Mouse (Mus musculus): ENCODE data around the gene Grid1.

The Grid1 gene

DNA sequence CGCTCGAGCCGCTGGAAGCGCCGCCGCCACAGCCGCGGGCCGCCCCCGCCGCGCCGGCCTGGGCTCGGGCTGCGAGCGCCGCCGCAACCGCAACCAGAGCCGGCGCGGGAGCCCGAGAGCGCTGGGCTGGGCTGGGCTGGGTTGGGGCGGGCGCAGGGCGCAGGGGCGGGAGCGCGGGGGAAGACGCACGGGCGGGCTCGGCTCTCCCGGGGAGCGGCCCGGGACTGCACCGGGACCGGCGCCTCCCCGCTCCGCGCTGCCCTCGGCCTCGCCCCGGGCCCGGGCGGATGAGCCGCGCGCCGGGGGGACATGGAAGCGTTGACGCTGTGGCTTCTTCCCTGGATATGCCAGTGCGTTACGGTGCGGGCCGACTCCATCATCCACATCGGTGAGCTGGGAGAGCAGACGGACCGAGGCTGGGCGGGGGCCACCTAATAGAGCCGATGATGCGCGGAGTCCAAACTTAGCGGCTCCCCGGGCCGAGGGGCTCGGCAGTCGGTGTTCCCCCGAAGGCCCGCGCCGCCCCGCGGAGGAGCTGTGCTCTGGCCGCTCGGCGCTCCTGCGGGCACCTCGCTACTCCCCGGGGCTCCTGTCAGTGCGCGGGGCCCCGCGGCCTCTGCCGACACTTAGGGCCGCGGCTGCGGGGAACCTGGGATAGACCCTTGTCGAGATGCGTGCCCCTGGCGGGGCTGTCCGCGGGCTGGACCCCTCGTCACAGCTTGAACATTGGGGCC, at the start of gene Grid1:
TSS of gene Grid1 (plus strand) at position 190 of the 734 bp plus-strand sequence.
- peak; percentile 48 for ATAC-seq (ENCODE audit: low TSS enrichment)

DNA sequence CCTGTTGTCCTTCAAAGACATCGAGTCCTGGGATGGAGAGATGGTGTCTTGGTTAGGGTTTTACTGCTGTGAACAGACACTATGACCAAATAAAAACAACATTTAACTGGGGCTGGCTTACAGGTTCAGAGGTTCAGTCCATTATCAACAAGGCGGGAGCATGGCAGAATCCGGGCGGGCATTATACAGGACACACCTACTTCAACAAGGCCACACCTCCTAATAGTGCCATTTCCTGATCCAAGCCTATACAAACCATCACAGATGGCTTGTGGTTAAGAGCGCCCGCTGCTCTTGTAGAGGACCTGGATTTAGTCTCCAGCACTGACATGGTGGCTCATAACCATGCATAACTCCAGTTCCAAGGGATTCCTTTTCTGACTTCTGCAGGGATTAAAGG, 49.4 kb upstream of the Grid1 start:
- ATAC-seq (ENCODE audit: low TSS enrichment), result no peak

DNA sequence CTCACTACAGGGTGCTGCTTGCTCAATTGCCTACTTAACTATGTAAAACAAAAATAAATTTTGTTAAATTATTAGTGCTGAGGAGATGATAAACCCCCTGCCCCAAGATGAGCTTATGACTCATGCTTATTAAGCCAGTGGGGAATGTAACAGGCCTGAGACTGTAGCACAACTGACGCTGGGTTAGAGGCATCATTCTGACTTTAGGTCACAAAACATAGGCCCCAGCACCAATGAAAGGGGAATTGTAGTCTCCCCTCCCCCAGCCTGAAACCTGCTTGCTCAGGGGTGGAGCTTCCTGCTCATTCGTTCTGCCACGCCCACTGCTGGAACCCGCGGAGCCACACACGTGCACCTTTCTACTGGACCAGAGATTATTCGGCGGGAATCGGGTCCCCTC, 48.3 kb upstream of the Grid1 start:
- ATAC-seq (ENCODE audit: low TSS enrichment), result no peak

DNA sequence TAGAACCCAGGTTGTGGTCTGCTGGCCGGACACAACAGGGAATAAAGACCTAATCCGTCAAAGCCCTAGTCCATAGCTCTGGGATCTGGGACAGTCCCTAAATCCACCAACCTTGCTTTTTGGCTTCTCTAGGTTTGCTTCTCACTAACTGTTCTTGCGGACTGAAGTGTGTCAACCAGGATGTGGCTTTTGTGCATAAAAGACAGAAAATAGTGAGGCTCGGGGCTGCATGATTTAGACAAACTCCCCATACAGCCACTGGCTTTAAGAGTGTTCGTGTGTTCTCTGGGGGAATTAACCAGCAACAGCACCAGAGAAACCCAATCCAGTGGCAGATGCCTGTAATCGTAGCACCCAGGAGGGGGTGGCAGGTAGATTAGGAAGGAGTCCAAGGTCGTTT, 47.8 kb upstream of the Grid1 start:
- no peak for ATAC-seq (ENCODE audit: low TSS enrichment)

DNA sequence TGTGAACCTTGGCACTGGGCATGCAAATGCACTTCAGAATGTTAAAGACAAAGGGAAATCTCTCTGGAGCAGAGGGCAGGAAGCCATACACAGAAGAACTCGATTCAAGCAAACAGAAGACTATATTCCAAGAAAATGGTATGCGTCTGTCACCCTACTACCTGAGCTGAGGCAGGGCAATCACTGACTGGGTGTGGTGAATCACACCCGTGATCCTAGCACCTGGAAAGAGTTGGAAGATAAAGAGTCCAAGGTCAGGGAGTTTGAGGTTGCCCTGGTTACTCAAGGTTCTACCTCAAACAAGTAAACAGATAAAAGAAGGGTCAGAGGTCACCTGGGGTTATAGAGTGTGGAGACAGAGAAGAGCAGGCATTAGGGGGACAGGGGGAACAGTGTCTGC, 46.2 kb upstream of the Grid1 start:
- no peak for ATAC-seq (ENCODE audit: low TSS enrichment)

DNA sequence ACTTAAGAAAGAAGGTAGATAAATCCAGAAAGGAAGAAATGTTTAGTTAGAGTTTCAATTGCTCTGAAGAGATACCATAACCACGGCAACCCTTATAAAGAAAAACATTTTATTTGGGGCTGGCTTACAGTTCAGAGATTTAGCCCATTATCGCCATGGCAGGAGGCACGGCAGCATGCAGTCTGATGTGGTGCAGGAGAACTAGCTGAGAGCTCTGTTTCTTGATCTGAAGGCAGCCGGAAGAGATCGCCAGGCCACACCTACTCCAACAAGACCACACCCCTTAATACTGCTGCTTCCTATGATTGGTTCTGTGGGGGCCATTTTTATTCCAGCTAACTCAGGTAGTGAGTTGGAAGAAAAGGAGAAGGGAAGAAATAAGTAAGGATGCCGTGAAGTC, 45.7 kb upstream of the Grid1 start:
- no peak for ATAC-seq (ENCODE audit: low TSS enrichment)

DNA sequence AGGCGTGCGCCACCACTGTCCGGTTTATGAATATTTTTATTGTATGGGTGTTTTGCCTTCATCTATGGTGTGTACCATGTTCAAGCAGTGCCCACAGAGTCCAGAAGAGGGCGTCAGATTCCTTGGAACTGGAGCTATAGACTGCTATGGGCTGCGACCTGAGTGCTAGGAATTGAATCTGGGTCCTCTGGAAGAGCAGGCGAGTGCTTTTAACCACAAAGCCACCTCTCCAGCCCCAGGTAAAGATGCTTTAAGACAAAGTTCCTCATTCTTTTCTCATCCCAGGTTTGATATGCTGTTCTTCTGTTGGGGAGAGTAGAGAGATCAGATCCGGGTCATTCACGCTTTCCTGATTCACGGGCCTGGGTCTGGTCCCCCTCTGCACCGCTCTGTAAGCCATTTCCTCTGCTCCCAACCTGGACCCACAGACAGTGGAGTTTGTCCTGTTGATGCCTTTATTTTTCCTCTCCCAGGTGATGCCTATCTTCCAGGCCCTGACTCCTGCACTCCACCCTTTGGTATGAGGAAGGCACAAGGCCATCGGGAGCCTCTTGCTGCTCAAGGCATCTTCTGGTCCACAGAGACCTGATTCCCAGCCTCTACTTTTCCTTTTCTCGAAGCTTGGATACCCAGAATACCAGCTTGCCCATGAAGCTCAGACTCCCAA, 43.1 kb upstream of the Grid1 start:
- ATAC-seq (ENCODE audit: low TSS enrichment), result no peak

DNA sequence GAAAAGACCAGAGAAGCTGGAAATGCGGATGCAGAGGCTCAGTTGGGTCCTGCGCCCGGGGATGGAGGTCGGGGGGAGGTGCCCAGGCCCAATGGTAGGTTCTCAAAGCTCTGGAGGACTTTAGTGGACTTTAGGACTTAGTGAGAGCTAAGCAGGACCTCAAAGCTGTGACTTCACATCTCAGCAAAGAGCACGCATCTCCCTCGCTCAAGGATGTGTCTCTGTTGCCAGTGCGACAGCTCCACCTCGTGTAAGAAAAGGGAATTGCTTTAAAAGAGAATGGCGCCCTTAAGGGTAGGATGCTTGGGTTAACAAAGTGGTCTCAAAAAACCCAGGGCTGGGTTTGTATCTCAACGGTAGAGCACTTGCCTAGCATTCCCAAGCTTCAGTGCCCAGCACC, 42.1 kb upstream of the Grid1 start:
- peak; percentile 88 for ATAC-seq (ENCODE audit: low TSS enrichment)

DNA sequence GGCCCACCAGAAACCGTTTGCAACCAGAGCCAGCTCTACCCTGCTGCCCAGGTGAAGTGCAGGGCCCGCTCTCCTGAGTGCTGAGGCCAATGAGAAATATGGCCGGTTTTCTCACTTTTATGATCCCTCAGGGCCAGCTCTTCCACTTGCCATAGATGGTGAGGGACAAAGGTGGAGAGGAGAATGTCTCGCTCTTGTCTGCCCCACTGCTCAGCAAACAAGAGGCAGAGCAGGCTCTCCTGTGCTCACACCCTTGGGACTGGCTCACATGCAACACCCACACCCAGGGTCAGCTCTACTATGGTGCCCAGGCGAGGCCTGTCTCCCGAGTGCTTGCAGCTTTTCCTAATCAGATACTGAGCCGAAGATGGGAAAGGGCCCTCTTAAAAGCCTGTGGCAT, 41.1 kb upstream of the Grid1 start:
- ATAC-seq (ENCODE audit: low TSS enrichment), result no peak

DNA sequence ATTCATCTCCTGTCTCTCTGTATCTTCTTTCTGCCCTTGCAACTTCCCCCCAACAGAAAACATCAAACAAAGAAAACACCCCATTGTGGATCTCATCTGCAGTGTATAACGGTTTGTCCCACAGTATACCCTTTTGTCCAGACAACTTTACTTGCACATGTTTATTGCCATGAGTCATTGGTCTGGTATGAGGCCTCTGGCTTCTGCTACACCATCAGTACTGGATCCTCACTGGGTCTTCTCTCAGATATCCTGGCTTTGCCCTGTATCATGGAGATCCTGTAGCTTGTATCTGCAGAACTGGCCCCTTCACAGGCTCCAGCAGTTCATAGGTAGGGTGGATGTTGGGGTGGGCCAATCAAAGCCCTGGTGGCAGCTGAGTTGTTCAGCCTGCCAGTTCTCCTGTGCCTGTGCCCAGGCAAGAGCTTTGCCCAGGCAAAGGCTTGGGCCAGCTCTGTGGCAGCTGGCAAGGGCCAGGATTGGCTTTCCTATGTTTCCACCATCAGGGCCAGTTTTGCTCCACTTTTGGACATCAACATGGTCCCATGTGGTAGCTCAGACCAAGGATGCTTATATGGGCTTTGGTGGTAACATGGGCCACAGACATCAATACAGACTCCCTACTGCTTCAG, 26.4 kb upstream of the Grid1 start:
- ATAC-seq (ENCODE audit: low TSS enrichment), result no peak

DNA sequence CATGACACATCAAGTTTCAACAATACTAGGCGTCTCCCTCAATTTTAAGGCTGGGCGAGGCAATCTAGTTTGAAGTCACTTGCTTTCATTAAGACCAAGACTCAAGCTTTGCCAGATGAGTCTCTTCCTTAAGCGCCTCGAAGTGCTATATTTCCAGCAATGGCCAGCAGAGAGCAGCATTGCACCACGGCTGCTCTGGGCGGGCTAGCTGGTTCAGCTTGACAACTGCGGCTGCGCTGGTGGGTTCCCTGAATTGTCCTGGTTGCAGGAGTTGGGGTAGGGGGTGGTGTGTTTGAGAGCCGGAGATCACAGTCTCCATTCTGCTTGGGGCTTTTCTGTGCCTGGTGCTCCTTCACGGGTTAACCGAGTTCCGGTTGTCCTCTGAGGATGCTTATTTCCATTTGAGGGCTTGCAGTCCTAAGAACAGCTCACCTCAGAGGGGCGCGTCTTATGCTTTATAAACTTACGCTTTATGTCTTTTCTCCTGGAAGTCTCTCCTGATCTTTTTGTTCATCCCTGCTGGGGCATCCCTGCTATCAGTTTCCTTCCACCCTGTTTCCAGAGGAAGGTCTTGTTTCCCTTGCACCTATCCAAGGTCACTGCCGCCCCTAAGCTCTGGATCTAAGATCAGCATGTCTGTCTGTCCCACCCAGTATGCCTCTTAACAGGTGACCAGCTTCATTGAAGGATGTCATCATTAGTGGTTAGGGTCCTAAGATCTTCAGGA, 9.0 kb upstream of the Grid1 start:
- peak; percentile 98 for ATAC-seq (ENCODE audit: low TSS enrichment)

DNA sequence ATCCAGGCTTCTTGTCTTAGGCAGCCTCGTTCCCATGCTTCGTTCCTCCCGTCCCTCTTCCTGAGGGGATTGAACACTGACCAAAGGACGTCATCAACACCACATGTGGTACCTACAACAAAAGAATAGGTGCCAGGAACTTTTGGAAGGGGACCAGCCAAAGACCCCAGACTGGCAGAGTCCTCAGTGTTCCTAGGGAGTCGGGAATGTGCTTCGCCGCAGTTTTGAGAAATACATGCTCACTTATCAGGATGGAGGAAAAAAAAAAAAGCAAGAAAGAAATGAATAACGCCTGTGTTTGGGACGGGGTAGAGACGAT, 8.5 kb upstream of the Grid1 start:
- peak; percentile 20; the same call in 1 of the 2 replicates for ATAC-seq (ENCODE audit: low TSS enrichment)

DNA sequence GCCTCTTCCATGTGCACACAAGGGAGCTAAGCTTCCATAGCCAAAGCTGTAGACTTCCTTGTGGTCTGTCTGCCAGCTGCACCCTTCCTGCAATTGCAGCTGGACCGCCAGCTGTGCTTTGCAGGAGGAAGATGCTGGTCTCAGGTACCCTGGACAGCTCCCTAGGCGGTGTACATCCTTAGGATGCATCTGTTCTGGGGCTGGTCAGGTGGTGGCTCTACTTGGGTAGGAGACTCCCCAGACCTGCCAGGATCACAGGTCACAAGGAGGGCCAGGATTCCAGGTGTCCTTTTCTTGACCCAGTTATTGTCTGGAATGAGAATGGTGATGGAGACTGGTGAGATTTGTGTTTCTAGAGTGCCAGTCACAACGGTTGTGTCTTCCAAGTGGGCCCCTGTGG, 3.6 kb upstream of the Grid1 start:
- ATAC-seq (ENCODE audit: low TSS enrichment), result no peak

DNA sequence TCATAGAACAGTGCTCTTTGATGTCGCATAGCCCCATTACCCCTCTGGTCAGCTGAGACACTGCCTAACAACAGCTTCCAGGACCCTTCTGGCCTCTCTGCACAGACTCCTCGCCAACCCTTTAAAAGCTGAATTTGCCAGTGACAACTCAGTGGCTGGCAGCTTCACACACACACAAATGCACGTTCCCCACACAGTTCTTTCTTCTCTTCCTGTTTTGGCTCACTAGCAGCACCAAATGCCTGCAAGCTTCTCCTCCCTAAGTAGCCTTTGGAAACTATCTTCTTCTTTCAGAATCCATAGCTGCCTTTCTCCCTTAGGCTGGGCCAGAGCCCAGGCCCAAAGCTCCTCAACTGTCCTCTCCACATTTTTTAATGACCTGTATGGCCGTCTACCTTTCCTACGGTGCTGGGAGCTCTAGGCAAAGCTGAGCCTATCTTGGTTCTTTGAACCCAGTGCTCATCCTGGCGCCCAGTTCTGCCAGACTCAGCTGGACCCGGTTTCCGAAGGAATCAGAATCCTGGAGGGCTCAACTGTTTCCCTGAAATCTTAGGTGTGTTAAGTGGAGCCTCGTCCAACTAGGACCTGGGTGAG, 1.4 kb upstream of the Grid1 start:
- peak; percentile 8; the same call in 1 of the 2 replicates for ATAC-seq (ENCODE audit: low TSS enrichment)

DNA sequence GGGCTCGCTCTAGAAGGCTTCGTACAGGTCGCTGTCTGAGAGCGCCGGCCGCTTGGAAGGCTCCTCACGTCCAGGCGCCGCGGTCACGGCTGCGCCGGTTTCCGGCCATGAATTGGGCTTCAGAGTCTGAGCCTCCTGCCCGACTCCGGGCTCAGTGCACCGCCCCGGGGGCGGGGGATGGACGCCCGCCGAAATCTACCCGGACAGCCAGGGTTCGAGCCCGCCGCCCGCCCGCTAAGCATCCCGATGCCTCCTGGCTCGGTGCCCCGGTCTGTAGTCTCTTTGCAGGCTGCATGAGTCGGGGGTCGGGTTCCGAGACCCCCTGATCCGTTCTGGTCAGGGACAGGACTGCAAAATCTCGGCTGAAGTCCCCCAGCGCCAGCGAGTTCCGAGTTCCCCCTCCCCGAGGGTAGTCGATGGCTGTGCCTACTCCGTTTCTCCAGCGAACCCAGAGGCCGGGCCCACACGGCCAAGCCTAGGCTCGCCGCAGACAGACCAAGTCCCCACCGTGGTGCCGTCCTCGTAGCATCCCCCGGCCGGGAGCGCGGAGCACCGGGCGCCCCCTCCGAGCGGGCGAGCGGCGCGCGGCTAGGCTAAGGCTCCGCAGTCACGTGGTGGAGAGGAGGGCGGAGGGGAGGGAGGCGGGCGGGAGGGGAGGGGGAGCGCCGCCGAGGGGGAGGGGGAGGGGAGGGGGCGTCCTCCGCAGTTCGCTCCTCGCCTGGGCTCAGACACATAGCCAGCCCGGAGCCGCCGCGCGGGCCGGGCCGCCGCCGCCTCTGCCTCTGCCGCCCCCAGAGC, 588 bp upstream of the Grid1 start:
- peak; percentile 10 for ATAC-seq (ENCODE audit: low TSS enrichment)

DNA sequence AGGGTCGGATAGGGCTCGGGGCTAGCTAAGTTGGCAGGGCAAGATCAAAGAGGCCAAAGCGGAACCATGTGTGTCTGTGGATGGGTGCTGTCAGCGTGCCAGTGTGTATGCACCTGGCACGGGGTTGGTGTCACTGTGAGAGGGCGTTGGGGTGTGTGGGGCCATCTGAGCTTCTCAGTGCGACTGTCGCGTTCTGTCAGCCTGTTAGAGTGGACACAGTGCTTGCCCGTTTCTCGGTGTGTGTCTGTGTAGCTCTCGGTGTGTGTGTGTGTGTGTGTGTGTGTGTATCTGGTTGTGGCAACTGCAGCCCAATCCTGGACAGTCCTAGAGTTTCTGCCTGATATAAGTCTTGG, 721 bp downstream of the Grid1 start:
- ATAC-seq (ENCODE audit: low TSS enrichment), result no peak

DNA sequence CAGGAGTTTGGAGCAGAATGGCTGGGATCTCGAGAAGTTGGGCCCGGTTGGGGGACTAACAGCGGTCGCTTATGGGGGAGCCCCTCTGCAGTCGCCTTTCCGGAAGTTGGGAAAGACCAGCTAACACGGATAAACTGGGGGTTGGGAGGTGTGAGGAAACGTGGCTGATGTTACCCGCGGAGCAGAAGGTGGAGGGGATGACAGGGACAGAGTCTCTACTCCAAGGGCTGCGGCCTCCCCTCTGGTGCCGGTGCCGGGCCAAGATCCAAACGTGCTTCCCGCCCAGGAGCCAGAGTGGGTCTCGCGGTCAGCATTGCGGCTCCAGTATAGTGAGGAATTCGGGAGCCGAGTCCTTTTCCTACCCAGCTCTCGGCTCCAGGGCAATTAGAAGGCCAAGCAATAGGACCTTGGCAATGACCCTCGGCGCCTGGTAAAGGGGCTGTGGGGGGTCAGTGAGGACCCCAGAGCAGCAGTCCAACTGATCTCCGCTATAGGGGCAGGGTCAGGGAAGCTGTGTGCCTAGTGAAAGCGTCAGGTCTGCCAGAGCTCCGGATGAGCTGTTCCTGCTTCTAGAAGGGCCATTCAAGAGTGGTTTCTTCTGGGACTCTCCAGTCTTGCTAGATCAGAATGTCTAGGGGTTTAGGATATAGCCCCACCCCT, 1.4 kb downstream of the Grid1 start:
- no peak for ATAC-seq (ENCODE audit: low TSS enrichment)

DNA sequence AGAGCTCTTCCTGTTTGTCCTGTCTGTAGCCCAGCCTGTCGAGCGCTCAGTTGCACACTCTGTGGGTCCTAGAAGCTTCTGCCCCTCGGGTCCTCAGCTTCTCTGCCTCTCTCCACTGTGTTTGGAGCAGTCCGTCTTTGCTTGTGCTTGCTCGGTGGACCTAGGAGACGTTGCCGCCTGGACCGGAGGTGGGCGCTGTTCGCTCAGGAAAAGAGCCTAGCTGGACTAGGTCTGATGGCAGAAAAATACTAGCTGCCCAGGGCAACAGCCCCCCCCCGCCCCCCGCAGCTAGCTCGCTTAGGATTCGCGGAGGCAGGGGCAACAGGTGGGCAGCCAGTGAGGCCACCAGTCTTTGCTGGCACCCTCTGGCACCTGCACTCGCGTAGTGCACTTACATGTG, 3.2 kb downstream of the Grid1 start:
- peak; percentile 41; the same call in 1 of the 2 replicates for ATAC-seq (ENCODE audit: low TSS enrichment)

DNA sequence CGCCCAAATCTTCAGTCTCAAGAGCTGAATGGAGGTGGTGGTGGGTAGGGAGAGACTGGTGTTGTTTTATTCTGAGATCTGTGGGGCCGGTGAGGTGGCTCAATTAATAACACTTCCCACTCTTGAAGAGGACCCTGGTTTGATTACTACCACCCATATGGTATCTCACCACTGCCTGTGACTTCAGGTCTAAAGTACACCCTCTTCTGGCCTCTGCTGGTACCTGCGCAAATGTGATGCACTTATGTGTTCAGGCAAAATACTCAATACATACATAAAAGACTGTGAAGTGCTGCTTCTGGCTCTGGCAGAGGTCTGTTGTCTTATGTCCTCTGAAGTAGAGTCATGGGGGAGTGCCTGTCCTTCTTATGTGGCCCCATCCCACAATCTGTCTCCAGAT, 4.3 kb downstream of the Grid1 start:
- no peak for ATAC-seq (ENCODE audit: low TSS enrichment)

DNA sequence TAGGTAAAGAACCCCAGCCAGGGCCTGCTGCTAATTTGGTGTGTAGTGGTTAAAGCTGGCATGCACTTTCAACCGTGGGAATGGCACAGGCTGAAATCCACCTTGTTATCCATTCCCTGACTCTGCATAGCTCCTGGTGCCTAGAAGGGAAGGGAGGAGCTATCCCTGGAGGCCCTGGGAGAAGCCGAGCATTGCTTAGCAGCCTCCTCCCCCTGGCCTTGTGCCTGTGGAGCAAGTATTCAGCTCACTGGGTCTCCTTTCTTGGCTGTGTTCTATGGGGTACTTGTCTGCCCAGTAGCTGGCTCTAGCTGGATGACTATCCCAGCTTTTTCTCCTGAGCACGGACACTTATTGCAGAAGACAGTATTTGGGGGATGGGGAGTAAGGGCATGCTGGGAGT, 6.0 kb downstream of the Grid1 start:
- ATAC-seq (ENCODE audit: low TSS enrichment), result peak; percentile 45

DNA sequence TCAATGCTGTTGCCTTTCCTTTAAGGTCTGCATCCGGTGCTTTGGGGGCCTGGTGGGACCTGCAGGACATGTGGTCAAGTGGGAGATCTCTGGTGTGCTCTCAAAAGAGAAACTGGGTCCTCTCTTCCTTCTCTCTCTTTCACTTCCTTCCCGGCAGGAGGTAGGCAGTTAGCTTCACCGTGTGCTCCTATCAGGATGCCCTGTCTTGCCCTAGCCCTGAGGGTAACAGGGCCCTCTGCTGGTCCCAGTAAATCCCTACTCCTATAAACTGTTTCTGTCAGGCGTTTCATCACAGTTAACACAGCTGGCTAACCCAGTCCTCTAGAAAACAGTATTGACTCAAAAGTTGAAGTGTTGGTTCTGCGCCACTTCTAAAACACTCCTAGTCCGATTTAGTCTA, 9.9 kb downstream of the Grid1 start:
- ATAC-seq (ENCODE audit: low TSS enrichment), result no peak

All from frontal cortex, adult (tissue).